Mouse (Mus musculus): ENCODE measurements around the gene Nploc4.
"Not testable (repeated sequence)": the region's sequence is repeated elsewhere in the genome, so short reads cannot be mapped to it uniquely, and the experiment has no call there.

The Nploc4 gene

DNA sequence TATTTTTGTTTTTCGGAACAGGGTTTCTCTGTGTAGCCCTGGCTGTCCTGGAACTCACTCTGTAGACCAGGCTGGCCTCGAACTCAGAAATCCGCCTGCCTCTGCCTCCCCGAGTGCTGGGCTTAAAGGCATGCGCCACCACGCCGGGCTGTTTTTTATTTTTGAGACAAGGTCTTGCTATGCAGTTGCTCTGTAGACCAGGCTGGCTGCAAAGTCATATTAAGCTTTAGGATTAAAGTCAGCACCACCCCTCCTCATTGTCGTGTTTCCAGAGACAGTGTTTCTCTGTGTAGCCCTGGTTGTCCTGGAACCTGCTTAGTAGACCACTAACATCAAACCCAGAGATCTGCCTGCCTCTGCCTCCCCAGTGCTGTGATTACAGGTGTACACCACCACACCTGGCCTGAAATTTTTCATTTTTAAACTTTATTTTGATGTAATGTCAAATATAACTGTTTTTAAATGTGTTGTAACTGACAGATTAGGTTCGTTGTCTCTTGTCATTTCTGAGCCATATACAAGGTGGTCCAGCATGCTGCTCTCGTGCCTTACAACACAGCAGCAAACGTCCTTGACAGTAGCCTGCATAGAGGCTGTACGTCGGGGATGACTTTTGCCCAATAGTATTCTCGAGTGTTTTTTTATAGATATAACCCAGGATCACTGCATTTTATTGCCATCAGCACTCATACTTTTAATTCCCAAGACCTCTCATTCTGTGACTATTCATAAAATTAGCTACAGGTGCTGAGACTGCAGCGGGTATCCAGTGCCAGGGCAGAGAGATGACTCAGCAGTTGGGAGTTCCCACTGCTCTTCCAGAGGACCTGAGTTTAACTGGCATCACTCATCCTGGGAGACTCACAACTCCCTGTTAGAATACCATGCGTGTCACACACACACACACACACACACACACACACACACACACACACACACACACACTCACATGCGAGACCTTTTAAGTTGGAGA is 82.9 kb downstream of the Nploc4 start:
- DNase-seq (ENCODE audit: low read depth), result no peak

DNA sequence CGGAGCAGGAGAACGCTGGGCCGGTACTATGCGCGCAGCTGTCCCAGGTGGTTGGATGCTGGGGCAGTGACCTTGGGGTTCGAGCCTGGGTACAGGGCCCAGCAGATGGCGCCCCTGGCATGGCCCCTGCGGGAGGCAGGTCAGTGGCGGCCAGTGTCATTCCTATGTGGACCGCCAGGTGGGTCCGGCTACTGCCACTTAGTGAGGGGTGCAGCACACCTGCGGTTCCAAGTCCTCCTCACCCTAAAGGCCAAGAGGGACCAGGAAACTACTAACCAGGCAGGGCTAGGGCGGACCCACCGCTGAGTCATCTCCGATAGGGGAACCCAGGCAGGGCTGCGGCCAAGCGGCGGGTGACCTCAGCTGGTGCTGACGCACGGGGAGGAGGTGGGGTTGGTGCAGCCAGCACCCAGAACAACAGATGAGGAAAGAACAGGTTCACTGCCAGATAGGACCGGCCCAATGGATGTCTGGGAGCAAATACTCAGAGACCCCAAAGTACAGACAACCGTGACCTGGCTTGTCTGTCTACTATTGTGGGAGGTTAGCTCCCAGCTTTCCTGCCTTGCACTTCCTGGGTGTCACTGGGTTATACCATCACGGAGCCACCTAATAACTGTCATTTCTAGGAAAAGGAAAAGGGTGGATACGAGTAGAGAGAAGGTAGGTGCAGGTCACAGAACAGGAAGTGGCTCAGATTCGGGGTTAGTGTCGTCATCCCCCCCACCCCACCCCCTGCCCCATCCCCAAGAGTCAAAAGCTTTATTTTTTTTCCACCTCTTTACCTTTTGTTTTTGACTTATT is 83.8 kb downstream of the Nploc4 start:
- DNase-seq (ENCODE audit: low read depth), result peak; percentile 97

DNA sequence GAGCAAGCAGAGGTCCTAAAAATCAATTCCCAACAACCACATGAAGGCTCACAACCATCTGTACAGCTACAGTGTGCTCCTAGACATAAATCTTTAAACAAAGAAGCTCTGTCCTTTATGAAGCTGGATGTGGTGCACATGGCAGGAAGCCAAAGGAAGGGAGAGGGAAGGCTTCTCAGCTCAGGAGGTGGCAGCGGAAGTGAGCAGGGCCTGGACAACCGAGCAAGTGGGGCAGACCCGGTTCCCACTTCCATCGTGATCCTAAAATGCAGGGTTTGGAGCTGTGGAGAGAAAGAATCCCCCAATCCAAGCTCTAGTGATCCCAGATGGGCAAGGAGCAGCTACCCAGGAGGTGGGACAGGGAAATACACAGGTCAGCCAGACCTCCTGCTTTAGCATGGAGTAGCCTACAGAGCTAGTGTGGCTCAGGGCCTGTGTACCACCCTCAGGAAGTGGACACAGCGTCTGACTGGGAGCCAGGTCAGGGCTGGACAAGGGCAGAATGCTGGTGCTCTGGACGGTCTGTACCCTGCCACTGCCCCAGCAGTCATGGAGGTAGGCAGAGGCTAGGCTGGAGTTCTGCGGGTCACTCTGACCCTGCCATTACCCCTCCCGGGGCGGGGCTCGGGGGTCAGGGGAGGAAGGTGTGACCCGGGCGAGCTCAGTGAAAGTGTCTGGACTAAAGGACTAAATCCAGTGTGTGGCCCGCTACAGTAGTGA is 84.8 kb downstream of the Nploc4 start:
- DNase-seq (ENCODE audit: low read depth), result peak; percentile 88

DNA sequence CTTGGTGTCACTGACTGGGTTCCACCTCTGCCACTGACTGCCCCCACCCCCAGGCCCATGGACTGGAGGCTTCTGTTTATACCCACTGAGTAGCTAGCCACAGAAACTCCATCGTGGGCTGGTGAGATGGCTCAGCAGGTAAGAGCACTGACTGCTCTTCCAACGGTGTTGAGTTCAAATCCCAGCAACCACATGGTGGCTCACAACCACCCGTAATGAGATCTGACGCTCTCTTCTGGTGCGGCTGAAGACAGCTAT is 85.5 kb downstream of the Nploc4 start:
- DNase-seq (ENCODE audit: low read depth), result not testable (repeated sequence)

DNA sequence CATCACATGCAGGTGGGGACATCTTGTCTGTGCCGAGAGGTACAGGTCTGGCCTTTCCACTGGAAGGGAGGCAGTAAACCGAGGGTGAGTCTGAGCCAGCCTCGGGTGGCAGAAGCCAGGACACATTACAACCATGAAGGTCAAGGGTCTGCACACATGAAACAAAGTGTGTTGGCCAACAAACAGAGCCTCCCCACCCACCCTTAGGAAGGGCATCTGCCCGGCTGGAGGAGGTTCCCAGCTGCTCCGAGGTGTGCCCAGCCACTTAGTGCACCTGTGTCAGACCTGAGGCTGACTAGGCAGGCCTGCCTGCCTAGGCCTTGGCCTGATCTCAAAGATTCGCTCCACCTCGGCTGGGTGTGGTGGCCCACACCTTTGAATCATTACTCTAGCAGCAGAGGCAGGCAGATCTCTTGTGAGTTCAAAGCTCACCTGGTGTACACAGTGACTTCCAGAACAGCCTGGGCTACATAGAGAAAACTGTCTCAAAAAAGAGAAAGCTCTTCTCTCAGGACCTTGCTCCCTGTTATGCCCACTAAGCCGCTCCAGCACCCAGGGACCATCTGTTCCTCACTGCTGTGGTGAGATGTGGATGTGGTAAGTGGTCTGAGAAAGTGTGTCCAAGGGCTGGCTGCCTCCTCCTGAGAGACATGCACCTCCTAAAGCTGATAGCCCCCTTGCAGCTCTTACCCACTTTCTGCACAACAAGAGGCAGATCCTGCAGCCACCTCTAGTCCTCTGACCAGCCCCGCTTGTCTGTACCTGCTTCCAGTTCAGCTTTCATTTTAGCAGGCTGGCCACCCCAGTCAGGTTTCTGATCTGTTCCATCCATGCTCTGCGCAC is 86.0 kb downstream of the Nploc4 start:
- DNase-seq (ENCODE audit: low read depth), result peak; percentile 35

DNA sequence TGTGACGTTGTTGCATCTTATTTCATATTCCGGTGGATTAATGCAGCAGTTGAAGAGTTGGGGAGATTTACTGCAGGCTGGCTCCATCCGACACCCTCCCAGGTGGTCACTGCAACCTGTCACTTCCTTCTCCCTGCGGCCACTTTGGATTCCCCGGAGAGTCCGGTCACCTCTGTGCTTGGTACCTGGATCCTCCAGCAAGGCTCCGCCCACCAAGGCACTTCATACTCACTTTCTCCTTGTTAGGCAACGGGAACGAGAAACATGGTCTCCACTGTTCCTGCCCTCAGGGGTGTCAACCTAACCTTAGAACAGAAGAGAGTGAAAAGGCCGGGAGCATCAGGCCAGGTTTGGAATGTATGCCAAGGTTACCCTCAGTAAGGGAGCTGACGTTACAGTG is 86.8 kb downstream of the Nploc4 start:
- peak; percentile 52 for DNase-seq (ENCODE audit: low read depth)

DNA sequence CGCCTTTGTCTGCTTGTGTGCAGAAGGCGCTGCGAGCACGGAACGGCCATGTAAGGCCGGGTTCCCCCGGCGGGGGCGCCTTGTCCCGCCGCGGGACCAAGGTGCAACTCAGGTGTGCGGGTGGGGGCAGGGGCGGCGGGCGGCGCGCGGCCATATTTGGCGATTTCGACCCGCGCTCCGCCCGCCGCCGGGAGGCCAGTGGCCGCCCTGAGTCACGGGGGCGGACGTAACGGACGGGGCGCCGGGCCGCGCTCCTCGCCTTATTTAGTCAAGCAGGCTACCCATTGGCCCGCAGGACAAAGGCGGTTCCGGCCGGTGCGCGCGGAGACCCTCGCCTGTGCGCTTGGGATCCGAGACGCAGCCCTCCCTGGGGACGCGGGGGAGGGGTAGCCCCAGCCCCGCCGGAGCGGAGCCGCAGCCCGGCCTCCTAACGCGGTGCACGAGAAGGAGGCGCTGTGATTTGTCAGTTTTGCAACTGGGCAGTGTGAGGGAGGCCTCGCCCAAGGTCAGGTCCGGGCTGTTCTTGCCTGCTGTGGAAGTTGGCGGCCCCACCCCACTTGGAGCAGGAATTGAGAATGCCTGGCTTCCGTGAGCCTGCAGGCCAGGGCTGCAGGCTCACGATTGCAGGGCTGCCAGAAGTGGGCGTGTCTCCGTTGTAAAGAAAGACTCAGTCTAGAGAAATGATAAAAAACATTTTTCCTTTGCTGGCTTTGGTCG is 87.4 kb downstream of the Nploc4 start:
- DNase-seq (ENCODE audit: low read depth), result peak; percentile 96

DNA sequence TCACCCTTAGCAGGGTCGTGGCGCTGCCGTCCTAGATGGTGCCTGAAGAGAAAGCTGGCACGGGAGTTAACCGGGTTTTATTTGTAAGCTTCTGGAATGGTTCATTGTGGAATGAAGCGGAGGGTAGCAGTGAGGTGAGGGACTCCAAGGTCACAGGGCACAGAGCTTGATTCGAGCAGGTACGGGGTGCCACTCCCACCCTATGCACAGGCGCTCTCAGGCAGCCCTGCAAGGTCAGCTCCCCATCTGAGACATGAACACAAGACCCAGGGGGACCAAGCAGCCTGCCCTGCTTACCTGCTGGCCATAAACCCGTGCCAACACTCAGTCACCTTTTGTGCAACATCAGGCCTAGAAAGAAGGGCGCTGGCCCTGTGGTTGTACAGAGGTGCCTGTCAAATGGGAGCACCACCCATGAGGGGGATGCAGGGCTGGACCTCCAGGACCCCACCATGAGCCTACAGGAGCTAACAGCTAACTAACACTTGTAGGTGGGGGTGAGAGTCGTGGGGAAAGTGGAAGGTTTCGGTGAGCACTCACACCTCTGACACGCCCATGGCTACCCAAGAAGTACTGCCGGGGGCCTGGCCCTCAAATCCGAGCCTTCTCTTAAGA is 88.0 kb downstream of the Nploc4 start:
- DNase-seq (ENCODE audit: low read depth), result peak; percentile 84

DNA sequence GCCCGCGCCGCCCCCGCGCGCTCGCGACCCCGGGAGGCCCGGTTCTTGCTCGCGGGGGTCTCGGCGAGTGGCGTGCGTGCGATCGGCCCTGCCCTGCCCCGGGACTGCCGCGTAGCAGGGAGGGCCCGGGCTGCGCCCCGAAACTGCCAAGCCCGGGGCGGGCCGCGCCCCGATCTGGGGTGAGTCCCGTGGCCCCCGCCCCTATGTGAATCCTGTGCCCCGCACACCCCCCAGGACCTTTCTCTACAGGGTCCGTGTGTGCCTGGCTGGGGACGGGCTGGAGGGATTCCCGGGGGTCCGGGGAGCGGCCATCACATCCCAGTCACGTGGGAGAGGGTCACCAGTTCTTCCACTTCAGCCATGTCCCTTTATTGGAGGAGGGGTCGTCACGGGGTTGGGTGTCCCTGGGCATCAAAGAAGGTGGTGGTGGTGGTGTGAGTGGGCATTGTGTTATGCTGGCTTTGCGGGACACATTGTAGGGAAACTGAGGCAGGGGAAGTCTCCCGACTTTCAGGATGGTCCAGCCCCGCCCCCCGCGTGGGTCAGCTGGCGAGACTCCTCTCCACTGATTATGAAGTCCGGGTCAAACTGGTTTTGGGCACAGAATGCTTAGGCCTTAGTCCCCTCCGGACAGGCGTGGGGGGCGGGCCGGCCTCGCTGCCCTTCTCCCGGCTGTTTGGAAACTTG is 88.7 kb downstream of the Nploc4 start:
- DNase-seq (ENCODE audit: low read depth), result peak; percentile 74

DNA sequence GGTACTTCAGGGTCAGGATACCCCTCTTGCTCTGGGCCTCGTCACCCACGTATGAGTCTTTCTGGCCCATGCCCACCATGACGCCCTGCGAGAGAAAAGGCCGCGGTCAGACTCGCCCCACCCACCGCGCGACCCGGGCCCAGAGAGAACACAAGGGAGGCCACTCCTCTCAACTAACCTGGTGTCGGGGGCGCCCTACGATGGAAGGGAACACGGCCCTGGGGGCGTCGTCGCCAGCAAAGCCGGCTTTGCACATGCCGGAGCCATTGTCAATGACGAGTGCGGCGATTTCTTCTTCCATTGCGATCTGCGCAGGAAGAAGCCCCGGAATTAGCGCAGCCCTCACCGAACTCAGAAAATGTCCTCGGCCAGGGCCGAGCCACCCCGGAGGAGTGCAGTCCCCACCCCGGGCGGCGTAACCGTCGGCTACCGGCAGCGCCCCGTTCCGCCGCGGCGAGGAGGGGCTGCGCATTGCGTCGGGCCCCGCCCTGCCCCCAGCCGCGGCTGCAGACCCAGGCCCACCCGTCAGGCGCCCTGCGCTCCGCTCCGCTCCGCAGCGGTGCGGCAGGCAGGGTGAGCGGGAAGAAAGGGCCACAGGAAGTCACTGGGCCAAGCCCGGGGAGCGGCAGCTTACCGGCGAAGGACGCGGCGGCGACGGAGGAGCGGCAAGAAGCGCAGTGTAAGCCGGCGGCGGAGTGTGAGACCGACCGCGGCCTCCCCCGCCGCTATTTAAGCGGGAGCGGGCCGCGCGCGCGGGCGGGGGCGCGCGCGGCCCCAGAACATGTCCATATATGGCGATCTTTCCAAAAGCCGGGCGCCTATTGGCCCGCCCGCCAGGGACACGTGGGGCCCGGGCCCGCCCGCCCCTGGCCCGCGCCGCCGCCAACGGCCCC is 89.5 kb downstream of the Nploc4 start, which contains the start of gene Actg1:
TSS of gene Actg1 (minus strand) at position 752 of the 893 bp plus-strand sequence.
- peak; percentile 86 for DNase-seq (ENCODE audit: low read depth)

DNA sequence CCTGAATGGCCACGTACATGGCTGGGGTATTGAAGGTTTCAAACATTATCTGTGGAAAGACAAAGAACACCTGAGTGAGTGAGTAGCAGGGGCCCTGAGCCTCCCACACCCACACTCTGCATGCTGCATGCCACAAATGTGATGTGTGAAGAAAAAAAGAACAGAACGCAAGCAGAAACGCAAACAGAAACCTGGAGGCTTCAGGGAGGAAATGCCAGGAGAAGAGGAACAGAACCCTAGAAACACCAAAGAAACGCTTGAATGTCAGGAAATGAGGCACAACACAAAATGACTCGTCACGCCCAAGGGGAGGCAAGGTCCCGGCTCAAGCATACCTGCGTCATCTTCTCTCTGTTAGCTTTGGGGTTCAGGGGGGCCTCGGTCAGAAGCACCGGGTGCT is 90.2 kb downstream of the Nploc4 start:
- peak; percentile 55 for DNase-seq (ENCODE audit: low read depth)

DNA sequence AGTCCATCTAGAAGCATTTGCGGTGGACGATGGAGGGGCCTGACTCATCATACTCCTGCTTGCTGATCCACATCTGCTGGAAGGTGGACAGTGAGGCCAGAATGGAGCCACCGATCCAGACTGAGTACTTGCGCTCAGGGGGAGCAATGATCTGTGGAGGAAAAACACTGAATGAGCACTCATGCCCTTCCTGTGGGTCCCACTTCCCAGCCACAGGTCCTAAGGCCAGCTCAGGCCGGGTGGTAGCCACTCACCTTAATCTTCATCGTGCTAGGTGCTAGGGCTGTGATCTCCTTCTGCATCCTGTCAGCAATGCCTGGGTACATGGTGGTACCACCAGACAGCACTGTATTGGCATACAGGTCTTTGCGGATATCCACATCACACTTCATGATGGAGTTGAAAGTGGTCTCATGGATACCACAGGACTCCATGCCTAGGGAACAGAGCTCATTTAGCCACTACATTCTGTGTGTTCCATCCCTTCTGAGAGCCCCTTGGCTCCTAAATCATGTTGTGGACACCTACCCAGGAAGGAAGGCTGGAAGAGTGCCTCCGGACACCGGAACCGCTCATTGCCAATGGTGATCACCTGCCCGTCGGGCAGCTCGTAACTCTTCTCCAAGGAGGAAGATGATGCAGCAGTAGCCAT is 91.0 kb downstream of the Nploc4 start:
- DNase-seq (ENCODE audit: low read depth), result not testable (repeated sequence)

DNA sequence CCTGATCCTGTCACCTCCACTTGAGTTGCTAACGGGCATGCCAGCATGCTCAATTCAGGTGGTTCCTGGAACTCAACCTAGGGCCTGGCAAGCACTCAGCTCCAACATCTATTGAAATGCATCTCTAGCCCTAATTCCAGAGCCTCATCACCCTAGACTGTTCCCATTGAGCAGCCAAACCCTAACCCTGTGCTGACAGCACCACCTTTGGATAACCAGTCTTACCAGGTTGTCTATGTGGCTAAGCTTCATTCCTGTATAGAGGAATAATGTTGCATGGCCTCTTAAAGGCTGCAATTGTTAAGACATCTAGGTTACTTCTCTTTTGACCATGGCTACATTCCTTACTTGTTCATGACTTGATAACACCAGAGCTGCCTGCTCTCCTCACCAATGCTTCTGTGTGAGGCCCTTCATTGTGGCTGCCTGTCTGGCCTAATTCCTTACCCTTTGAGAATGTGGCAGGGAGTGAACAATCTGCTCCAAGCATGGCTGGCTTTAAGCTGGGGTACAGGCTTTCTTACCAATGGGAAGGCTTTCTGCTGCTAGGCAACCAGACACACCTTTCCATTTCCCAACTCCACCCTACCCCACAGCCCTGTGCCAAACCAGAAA is 92.3 kb downstream of the Nploc4 start:
- peak; percentile 71 for DNase-seq (ENCODE audit: low read depth)

DNA sequence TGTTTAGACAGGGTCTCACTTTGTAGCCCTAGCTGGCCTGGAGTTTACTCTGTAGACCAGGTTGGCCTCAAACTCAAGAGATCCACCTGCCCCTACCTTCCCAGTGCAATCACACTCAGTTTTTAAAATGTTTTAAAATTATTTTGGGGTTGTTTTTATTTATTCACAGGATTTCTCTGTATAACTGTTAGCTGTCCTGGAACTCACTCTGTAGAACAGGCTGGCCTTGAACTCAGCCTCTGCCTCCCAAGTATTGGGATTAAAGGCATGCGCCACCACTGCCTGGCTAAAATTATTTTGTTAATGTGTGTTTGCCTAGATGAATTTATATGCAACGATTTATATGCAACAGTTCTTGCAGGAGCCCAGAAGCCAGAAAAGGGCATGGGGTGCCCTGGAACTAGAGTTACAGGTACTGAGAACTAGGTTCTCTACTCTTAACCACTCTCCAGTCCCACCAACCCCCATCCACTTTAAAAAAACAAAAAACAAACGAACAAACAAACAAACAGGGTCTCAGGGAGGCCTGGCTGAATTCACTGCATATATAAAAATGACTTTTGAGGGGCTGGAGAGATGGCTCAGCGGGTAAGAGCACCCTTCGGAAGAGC is 93.1 kb downstream of the Nploc4 start:
- DNase-seq (ENCODE audit: low read depth), result peak; percentile 72

DNA sequence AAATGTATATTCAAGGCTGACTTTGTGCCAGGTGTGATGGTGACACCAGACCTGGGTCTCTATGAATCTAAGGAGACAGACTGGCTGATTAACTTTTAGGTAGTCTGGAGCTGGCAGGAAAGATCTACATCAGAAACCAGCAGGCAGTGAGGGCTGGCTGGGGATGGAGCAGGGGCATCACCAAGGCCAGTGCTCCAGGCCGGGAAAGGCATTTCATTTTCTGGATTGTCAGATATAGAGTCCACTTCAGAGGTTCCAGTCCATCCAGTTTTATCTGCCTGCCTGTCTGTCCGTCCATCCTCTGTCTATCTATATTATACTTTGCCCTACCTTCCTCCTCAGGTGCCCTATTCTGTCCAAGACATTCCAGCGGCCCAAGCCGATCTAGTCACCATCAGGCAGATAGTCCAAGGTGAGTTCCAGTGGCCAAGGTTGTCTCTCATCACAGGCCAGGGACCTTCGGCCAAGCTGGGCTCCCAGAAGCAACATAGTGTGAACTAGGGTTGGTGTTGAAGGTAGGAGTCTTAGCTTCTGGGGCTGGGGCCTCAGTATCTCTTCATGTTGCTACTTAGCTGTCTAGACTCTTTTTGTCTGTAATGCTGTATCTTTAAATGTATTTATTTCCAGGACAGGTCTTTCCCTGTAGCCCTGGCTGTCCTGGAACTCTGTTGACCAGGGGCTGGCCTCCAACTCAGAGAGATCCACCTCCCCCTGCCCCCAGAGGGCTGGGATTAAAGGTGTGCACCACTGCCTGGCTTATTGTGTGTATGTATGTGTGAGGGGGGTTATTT is 93.8 kb downstream of the Nploc4 start:
- DNase-seq (ENCODE audit: low read depth), result peak; percentile 65

DNA sequence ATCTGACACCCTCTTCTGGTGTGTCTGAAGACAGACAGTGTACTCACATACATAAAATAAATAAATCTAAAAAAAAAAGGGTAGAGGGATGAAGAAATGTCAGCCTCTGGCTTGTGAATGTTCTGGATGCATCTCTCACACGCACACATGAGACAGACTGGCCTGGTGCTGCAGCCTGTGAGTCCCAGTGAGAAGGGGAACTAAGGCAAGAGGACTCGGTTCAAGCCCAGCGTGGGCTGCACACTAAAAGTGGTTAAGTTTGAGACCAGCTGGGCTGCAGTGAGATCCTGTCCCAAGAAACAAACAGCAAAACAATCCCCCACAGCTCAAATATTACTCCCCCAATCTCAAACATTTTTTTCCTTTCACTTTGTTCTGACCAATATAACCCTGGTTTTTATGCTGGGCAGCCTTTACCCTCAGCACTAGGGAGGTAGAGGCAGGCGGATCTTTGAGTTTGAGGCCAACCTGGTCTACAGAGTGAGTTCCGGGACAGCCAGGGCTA is 94.8 kb downstream of the Nploc4 start:
- no peak for DNase-seq (ENCODE audit: low read depth)

Data from 416B (cell line).